Mouse (Mus musculus): ENCODE results near the gene Fam122a.

DNA sequence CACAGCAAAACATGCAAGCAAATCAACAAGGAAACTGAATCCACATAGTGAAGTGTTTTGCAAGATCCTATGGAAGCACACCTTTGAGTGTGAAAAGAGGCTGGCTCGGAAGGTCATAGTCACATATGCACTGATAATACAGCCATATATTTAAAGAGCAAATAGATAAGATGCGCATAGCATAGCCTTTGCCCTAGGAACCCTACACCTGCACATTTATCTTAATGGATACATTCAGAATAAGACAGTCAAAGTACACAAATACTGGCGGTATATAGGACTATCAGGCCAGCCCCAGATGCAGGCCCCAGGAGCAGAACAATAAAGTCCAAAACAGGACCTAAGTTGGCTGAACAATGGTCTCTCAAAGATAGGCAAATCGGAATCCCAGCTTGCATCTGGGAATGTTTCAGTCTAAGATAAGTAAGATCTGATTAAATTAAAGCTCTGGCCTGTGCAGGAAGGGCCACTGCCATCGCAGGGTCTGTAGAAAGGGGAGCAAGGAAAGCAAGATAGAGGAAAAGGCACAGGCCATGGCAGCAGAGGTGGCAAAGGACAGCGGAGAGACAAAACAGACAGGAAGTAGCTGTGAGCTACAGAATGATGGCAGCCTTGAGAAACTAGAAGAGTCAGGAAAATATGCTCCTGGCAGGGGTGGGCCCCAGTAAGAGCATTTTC, 42.7 kb upstream of the Fam122a start:
- TF ChIP-seq CTCF (IDR thresholded peaks at IDR 0.05; ENCODE audit: borderline replicate concordance, insufficient read depth, low read length) (no peak), POLR2A (IDR thresholded peaks at IDR 0.05; ENCODE audit: low read depth, low read length) (no peak)
